Mouse (Mus musculus) embryo, embryonic 10 days (tissue): ENCODE measurements at regions not wholly inside any gene's neighbourhood (a gene's known extent, or its start where the extent isn't known, plus 50 kb on each side); places are given as distances from the start of the nearest gene placed in this dataset.

Experiments
- DNase-seq: peaks from one replicate; pipeline ENCODE4 v3.0.0-alpha.2; 2015; ENCODE audit warnings: low spot score

DNA sequence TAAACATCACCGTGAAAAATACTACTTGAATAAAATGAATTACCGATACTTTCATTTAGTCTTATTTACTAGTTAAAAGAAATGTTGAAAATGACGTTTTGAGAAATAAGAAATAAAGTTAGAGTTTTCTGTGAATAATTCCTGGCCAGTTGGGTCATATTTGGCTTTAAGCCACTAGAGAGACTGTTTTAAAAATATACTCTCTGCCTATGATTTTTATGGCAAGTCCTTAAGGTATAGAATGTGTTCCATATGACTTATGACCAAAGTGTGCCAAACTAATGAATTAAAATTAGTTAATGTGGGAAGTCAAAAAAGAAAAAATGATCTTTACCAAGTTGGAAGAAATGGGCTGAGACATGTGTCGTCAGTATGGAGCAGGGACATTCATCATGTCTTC, 354.2 kb upstream of the Col3a1 start:
- DNase-seq: peak; percentile 37

DNA sequence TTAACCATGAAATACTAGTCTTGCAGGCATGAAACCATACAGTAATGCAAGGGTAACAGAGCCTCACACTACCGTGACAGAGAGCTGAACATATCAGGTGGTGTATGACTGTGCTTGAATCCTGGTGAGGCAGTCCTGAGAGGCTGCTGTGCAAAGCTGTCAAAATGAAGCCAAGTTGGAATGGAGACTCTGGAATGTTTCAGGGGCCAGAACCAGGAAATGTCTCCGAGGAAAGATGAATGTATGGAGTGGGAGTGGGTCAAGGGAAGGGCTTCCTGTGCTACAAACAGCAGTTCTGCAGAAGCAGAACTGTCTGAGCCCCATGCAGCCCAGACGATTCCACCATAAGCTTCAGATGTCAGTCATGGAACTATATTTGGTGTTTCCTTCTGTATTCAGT, 324.2 kb upstream of the Col3a1 start:
- DNase-seq: no peak

DNA sequence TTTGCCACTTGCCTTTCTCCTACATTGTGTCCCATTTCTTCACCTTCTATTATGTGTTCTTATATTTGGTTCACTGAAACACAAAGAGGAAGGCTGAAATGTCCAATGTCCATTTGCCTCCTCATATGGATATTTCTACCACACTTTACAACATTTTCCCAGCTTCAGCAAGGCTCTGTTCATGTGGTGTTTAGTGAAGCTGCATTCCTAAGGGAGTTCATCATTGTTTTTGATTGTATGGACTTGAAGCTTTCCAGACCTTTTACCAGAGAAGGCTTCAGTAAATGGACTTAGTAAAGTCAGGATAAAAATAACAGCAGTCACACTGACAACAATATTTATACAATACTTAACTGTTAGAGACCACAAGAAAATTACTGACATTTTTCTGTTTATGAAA, 290.8 kb upstream of the Col3a1 start:
- no peak for DNase-seq

DNA sequence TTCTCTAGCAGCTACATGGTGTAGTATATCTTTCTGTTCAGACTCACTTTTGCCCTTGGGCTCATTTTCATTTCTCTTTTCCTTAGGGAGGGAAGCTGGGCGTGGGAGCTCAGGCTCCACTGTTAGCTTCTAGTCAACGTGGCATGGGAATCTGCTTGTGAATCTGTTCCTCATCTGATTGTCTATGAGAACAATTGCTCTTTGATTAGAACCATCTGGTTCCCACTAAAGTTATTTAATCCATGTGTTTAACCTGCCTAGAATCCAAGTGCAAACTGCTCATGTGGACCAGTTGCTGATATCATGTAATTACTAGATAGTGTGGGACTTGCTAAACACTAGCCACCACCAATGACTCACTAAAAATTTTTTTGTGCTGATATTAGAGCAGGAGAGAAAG, 290.1 kb upstream of the Col3a1 start:
- DNase-seq: peak; percentile 63

DNA sequence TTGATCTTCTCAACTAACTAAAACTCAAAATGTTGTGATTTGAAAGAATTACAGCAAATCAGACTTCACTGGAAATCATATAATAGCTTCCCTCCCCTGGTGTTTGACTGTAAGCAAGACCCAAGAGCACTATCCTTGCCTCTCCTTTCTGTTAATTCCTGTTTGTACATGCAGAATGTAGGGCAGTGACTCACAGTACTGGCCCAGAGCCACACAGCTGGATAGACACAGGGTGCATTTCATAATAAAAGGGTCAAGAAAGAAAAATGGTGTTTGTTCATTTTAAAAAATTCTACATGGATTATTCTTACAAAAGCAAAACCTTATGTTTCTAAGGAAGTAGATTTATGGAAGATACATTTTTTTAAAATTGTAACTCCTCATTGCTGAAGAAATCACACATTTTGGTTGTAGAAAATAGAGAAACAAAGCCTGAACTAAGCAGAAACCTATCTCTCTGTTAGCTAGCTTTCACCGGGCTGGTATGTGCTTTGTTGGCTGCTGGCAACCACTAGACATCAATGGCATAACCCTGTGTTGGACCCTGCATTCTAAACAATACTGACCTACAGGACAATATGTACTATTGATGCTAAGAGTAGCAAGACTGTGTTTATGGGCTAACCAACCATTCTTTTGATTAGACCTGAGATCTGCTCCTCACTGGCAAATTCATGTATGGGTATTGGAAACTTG, 289.0 kb upstream of the Col3a1 start:
- no peak for DNase-seq

DNA sequence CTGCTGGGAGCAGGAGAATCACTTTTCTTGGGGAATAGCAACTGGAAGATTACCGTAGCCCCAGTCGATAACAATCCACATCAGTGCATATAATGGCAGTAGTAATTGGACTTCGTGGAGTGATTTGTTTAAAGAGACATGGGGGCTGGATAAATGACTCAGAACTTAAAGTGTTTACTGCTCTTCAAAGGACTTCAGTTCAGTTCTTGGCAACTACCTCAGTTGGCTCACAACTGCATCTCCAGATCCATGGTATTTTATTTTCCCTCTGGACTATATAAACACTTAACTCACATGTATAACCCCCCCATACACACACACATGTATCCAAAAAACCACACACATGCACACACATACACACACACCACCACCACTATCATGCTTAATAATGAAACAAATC, 288.0 kb upstream of the Col3a1 start:
- no peak for DNase-seq

DNA sequence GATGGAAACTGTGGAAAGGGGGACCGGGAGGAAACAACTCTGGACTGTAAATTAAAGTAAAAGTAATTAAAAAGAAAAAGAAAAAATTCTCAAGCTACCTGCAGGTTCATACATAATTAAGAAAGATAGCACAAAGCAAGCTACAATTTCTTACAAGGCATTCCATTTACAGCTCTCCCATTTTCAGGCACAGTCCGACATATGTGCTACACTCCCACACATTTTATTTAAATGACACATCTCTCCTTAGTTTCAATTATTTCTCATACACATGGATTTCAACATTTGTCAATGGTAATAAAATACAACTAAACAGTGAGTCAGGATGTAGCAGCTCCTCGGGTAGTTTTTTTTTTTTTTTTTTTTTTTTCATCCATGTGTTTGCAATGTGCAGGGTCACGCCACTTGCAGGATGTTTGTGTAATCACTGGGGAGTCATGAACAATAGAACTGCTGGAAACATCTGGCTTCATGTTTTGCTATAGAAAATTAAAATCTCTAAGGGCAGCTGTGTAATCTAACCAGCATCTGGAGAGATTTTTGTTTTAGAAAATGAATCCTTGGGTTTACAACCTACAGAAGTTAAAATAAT, 279.8 kb upstream of the Col3a1 start:
- DNase-seq: peak; percentile 14

DNA sequence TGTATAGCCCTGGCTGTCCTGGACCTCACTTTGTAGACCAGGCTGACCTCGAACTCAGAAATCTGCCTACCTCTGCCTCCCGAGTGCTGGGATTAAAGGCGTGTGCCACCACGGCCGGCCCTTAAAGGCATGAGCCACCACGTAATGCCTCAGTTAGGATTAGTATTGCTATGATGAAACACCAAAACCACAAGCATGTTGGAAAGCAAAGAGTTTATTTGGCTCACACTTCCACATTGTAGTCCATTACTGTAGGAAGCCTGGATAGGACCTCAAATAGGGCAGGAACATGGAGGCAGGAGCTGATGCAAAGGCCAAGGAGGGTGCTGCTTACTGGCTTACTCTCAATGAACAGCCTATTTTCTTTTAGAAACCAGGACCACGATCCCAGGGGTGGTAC, 278.0 kb upstream of the Col3a1 start:
- DNase-seq: no peak

DNA sequence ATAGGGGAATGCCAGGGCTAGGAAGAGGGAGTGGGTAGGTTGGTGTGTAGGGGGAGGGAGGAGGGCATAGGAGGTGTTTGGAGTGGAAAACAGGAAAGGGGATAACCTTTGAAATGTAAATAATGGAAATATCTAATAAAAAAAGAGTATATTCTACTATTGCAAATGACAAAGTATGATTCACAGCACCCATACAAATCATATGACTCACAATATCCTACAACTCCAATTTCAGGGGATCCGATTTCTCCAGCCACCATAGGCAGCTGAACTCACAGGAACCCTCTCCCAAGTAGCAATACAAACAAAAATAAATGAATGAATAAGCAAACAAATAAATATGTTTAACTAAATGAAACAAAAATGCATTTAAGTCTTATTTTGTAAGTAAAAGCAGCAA, 270.0 kb upstream of the Col3a1 start:
- DNase-seq: no peak

DNA sequence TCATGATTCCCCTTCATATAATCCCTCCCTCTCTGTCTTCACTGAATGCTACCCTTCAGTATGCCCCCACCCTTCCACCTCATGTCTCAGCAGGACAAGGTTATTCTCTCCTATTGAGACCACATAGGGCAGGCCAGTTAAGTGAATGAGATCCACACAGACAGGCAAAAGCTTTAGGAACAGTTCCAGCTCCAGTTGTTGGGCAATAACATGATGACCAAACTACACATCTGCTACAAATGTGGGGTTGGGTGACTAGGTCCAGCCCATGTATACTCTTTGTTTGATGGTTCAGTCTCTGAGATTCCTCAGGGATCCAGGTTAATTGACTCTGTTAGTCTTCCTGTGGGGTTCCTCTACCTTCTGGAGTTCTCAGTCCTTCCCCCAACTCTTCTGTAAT, 269.5 kb upstream of the Col3a1 start:
- DNase-seq: no peak

DNA sequence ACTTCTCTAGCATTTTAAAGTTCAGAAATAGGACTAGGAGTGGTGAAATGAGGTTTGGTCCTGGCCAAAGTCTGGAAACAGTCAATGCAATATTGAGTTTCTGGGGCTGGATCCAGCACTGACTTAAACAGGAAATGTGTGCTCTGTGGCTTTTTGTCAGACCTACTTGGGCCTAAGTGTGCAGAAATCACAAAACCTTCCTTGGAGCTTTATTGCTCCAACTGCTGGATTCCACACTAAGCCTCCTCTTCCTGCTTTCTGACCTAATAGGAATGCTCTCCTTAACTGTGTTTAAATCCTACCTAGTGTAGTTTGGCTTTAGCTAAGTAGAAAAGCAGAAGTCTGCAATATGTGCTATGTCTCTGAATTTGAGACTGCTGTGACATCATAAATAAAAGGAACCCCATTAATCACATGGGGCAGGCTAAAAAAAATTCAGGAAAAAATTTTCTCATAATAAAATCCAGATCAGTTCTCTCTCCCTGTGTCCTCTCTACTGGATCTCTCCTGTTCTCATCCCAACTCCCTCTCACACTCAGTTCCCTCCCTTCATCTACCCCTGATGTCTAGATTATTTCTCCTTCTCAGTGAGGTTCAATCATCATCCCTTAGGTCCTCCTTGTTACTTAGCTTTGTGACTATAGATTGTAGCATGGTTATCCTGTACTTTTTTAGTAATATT, 268.0 kb upstream of the Col3a1 start:
- DNase-seq: no peak

DNA sequence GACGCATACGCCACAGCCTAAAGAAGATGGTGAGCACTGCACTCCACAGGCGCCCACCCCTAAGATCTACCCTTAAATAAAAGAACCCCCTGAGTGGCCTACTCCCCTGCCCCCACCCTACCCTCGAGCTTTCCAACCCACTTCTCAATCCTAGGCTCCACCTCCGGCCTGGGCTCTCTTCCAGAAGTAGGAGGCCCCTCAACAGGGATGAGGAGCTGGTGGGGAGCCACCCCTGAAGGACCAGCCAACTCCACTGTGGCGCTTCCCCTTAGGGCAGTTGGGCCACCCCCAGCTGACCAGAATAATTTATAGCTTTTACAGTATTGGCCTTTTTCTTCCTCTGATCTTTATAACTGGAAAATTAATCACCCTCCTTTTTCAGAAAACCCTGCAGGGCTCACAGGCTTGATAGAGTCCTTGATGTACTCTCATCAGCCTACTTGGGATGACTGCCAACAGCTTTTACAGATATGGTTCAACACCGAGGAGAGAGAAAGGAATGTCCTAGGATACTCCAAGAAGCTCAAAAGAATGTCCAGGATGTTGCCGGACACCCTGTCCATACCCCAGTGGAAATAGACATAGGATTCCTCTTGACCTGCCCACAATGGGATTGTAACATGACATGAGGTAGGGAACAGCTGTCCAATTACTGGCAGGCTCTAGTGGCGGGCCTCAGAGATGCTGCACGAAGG, 220.3 kb upstream of the Col3a1 start:
- no peak for DNase-seq

DNA sequence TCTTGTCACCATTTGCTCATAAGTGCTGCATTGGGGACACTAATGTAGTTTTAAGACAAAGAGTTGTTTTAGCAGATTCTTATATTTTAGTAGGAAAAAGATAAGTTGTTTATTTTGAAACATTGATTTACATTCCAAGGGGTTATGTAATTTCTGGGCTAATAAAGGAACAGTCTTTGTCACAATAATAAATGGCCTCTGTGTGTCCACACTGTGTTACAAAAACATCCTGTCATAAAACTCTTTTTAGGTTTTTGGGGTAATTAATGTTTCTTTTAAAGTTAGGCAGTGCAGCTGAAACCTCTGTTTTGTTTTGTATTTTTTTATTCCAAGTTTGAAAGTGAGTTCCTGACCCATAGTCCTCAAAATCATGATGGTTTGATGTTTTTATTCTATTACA, 210.4 kb upstream of the Col3a1 start:
- DNase-seq: no peak

DNA sequence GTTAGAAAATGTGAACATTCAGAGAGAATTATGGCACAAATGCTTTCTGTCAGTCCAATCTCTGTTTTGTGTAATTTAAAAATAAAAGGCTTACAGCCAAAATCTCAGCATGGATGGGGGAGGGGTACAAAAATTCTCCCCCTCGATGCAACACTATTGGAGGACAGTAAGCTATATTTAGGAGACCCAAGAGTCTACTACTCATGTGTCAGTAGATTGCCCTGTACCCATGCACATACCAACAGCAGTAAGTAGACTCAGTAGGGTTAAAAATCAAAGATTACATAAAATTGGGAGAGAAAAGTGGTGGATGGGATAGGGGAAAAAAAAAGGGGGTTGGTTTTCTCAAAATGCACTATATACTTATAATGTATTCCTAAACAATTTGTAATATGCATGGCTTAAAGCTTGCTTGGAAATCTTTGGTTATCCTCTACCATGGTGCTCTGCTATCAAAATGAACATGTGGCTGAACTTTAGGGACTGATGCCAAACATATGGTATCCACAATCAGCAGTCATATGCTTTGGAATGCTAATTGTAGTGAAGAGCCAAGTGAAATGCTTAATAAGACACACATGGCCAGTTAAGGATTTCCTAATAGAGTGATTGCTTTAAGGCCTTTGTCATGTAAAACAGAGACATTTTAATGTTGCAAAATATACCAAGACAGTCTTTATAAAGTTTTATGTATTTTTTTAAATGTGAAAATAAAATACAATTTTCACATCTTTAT, 194.8 kb upstream of the Col3a1 start:
- DNase-seq: peak; percentile 34

DNA sequence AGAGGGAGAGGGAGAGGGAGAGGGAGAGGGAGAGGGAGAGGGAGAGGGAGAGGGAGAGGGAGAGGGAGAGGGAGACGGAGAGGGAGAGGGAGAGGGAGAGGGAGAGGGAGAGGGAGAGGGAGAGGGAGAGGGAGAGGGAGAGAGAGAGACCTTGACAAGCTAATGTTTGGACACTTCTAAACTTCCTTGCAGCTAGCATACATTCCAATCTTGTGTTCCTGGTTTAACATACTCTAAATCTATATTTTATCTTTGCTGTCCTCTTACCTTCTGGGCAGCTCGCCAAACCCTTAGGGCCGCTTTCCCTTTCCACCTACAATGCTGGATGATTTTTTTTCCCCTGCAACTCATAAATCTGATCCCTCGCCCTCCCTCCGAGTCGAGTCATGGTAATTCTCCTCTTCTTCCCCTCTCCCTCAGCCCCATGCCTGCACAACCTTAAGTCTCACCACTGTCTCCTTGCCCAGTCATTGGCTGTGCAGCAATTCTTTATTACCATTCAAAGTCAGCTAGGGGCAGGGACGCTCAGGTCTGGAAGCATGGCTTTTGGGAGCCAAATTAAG, 176.1 kb upstream of the Col3a1 start:
- DNase-seq: no peak

DNA sequence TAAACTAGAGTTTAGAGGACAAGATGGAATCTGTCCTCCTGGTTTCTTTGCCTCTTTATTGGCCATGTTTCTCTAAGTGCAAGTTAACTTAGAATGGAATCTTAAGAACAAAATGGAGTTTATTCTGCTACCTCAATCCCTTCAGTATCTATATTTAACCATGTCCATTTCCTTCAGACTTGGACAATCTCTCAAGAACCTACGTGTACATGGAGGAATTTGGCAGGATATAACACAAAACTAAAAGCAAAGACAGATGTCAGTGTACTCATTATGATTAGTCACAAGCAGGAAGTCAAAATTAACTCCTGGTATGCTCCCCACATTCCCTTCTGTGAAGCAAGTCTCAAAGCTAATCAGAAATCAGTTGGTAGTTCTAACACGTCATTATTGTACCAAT, 164.3 kb upstream of the Col3a1 start:
- no peak for DNase-seq

DNA sequence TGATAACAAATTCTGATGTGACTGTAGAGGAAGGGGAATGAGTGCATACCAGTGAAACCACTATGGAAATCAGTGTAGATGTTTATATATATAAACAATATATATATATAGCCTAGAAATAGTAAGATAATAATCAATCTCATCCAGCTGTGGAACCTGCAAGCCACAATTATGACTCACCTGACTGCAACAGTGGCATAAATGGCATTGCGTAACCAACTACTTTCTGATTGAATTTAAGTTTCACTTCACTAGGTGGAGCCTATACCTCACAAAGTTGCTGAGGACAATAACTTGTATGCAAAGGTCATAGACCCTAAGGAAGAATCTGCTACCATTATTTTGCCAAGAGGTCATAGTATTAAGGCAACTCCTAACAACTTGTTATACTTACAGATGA, 129.7 kb upstream of the Col3a1 start:
- no peak for DNase-seq

DNA sequence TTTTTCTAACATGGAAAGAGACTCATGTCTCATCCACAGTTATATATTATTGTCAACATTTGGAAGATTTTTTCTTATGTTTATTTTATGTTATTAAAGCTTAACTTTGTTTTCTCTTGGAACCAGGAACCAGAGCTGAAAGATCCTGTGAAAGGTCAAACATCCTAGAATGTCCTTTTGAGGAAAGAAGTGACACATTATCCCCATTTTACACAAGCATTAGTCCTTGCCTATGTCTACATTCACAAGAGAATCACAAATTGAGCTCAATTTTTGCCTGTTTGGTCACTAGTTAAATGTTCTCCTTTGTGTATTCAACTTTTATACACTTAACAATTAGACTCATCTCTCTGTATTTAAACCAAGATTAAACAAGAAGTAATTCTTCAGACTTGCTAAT, 126.0 kb upstream of the Col3a1 start:
- no peak for DNase-seq

DNA sequence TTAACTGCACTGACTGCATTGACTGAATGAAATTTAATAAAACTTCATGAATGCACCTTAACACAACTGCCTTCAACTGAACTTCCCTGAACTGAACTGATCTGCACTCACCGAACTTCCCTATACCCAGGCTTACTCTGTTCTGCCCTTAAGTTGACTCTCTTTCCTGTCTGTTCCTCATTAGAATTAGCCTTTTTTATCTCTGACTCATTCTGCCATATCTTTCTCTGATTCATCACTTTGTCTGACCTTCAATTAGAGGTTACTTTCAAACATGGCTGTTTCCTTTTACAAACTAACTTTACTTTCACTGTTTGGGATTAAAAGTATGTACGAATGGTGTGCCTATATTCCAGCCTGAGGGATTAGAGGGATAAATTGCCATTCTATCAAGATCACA, 103.4 kb upstream of the Col3a1 start:
- no peak for DNase-seq

DNA sequence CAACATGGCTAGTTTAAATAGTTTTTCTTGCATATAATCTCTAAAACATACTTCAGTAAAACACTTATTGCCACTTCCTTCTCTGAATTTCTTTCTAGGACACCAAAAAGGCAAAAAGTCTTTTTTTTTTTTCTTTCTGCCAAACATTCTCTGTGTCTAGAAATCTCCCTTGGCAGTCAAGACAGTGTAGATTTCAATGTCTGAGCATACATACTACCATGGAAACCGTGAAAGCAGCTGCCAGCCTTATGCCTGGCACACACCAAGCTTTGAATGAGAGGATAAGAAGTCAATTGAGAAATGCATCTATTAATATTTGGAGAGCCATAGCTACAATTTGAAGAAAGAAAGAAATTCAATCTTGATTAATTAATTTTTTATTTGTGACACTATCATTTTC, 95.1 kb upstream of the Col3a1 start:
- DNase-seq: no peak
